Mouse (Mus musculus): ENCODE measurements at regions not wholly inside any gene's neighbourhood (a gene's known extent, or its start where the extent isn't known, plus 50 kb on each side); places are given as distances from the start of the nearest gene placed in this dataset.

DNA sequence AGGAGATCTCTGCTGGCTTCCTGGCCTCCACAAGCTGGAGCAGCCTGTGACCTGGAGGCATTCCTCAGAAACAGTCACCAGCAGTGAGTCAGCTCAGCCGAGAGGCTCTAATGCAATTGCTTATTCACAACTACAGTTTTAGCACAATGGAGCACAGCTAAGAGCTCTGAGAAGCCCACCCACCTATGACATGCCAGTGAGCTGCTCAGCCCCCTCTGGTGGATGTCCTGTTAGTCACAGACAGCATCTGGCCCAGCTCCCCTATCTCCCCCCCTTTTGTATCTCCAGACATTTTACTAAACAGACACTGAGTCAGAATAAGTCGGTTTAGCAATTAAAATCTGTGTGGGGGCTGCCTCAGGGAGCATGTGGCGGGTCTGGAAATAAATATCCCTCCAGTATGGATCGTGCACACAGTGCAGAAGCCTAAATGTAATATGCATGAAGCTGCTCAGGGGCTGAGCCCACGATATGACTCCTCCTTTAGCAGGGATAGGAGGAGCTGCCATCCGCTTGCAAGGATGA is 88.9 kb upstream of the Spred2 start:
- no peak for DNase-seq

GRCm38 (mm10) chr11:19838932-19839331 is 85.2 kb upstream of the Spred2 start:
- no peak for DNase-seq

- no peak for DNase-seq
Measured at GRCm38 (mm10) chr11:19843084-19843483, 81.1 kb upstream of the Spred2 start.

DNA sequence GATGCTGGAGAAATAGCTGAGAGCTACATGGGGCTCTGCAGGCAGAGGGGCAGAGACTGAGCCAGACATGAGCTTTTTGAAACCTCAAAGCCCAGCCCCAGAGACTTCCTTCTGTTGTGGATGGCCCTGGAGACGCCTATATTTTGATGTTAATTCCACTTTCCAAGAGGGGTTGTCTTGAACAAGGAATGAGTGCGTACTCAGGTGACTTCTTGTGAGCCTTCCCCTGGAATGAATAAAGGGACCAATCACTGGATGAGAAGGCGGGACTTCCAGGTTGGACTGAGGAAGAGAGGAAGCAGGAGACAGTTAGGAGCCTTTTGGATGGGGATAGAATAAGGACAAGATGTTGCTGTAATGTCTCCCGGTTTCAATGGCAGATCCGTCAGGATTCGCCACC is 76.3 kb upstream of the Spred2 start:
- DNase-seq, result no peak

GRCm38 (mm10) chr11:19848412-19848811 is 75.8 kb upstream of the Spred2 start:
- DNase-seq, result no peak

DNA sequence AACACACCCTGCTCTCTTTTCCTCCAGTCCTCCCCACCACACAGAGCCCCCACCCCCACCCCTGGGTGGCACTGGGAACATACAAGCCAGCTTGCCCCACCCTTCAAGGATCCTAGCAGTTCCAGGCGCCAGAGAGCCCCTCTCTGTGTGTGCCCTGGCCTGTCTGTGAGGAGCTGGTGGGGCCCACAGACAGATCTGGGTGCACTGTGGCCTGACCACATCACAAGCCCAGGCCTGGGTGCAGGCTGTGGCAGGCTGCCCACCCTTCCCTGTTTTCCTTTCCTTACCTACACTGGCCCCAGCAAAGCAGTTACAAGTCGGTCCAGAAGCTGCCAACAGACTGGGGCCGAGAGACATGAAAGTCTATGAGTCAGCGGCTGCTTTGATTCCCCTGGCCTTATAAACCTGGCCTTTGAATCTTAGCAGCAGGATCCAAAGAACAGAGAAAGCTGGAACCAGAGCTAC is 74.8 kb upstream of the Spred2 start:
- no peak for DNase-seq

- no peak for DNase-seq
Measured at GRCm38 (mm10) chr11:19849844-19850420, 74.2 kb upstream of the Spred2 start.

GRCm38 (mm10) chr11:19851022-19851615 is 73.1 kb upstream of the Spred2 start:
- DNase-seq, result no peak

- no peak for DNase-seq
Measured at GRCm38 (mm10) chr11:19861596-19861995, 62.6 kb upstream of the Spred2 start.

DNA sequence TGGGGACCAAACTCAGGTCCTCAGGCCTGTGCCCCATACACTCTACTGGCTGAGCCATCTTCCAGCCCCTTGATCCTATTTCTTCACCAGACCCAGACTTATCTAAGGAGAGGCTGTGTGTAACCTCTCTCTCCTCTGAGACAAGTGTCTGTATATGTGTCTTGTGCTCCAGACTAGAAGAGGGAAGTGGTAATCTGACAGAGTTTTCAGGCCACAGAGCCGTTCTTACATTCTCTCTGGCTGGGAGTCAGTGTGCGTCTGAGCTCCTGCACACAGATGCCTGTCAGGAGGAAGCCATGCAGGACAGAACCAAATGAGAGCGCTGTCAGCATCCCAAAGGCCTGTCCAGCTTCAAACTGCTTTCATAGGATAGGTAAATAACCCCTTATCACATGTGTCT is 60.8 kb upstream of the Spred2 start:
- DNase-seq, result no peak

DNA sequence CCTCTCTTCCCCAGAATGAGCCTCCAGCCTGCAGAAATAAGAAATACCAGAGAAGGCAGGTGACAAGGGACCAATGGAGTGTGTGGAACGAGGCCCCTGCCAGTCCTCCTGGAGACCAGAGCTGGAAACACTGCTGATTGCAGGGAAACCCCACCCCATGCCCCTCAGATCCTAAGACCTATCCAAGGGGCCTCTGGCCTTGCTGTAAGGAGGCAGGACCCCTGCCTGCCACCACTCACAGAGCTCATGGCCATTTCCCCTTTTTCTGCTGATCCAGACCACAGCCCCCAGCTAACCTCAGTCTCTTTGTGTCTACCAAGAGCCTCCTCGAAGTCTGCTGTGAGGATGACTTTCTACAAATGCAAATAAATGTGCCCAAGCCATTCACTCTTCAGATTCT is 57.9 kb upstream of the Spred2 start:
- no peak for DNase-seq

GRCm38 (mm10) chr11:19869671-19870070 is 54.5 kb upstream of the Spred2 start:
- DNase-seq, result no peak

DNA sequence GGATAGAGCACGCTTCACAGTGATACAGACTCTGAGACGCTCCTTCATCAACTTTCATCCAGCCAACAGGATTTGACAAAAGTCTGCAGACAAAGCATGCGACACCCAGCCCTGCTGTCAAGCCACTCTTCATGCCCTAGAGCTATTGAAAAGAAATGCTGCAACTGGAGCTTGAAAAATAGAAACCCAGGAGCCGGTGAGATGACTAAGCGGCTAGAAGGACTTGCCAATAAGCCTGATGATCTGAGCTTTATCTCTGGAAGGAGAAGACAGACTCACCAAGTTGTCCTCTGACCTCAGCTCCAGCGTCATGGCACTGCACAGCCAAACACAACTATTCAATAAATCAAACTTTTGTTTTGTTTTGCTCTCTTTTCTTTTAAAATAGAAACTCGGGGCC is 54.0 kb upstream of the Spred2 start:
- no peak for DNase-seq

- no peak for DNase-seq
Measured at GRCm38 (mm10) chr11:19873796-19874195, 50.4 kb upstream of the Spred2 start.

Measured in thymus, adult 18-20 months (tissue).